Mouse (Mus musculus) ES-E14 (cell line): ENCODE data around the gene Anp32b.

Experiments used
- HCFC1 ChIP-seq: IDR thresholded peaks from 2 replicates; pipeline ENCODE4 v1.6.1; 2012; ENCODE audit warnings: low read length, inconsistent platforms, borderline replicate concordance; ENCODE audit not compliant: insufficient read depth
- MAFK ChIP-seq: IDR thresholded peaks from 2 replicates; pipeline ENCODE4 v1.6.1; 2014; ENCODE audit warnings: mild to moderate bottlenecking, low read depth, low read length, inconsistent platforms; ENCODE audit not compliant: insufficient read depth
- ZC3H11A ChIP-seq: IDR thresholded peaks from 2 replicates; pipeline ENCODE4 v1.6.1; 2012; ENCODE audit warnings: low read depth, mild to moderate bottlenecking, inconsistent platforms, low read length, borderline replicate concordance
- ZNF384 ChIP-seq: IDR thresholded peaks from 2 replicates; pipeline ENCODE4 v1.6.1; 2012; ENCODE audit warnings: low read depth, low read length, inconsistent platforms

GRCm38 (mm10) chr4:46417491-46417890 lies 33.2 kb upstream of the Anp32b start:
- no peak for TF ChIP-seq ZNF384
- no peak for TF ChIP-seq HCFC1
- TF ChIP-seq ZC3H11A = no peak
- no peak for TF ChIP-seq MAFK
